24 mouse cellular contexts compared by ENCODE assay signal in genomic region chrX:166512071-166512470, GRCm38 (mm10). TPM values are rescaled to one million over a fixed set of nuclear protein-coding genes. Genes with fewer than 3 reads are reported as not detected.
DNase-seq lines count a peak whose midpoint lies in the region; ATAC-seq and TF ChIP-seq lines count a peak whose summit lies in the region.
"Had no signal": no experiment of that assay in that cellular context is flagged by ENCODE, and none has a peak within 500 bp of the region (broad histone marks: within the 10 kb centered on the region; RNA-seq: fewer than 3 reads in every experiment).

No protein-coding gene starts in this region.

- peaks cover 10% of the 10 kb centered on the region for H3K36me3 ChIP-seq in G1E (replicated peaks)
- H3K36me3 ChIP-seq in liver, embryonic 16.5 days (ENCODE audit: control insufficient read depth, insufficient read depth), result no peaks in the 10 kb centered on the region
- H3K36me3 ChIP-seq in hindbrain, embryonic 10.5 days, result no peaks in the 10 kb centered on the region
- H3K36me3 ChIP-seq in forebrain, embryonic 15.5 days, result no peaks in the 10 kb centered on the region
- H3K36me3 ChIP-seq: forebrain, embryonic 10.5 days; heart, embryonic 15.5 days; limb, embryonic 12.5 days; midbrain, embryonic 12.5 days had no signal

- no peak overlapping the region for H3K4me2 ChIP-seq in liver, embryonic 16.5 days (ENCODE audit: low read depth, low read length)
- H3K4me2 ChIP-seq in forebrain, embryonic 15.5 days (replicated peaks), result no peak overlapping the region
- H3K4me2 ChIP-seq: heart, embryonic 15.5 days; hindbrain, embryonic 14.5 days; limb, embryonic 12.5 days; midbrain, embryonic 12.5 days had no signal

- DNase-seq in layer of hippocampus, adult 2 months (ENCODE audit: low spot score in 2 of 2), result peak; percentile 20 to 31
- DNase-seq in layer of hippocampus, adult 9-10 months (ENCODE audit: low spot score), result no peak
- no peak for DNase-seq in G1E (ENCODE audit: low spot score)
- DNase-seq in layer of hippocampus, adult 9-11 months, result peak; percentile 37
- DNase-seq in hindbrain, embryonic 10.5 days (ENCODE audit: low spot score), result no peak
- DNase-seq: adrenal gland, adult 8-10 months; cerebellum, postnatal 10 days; gastrocnemius, adult 2 months; heart, postnatal 36 days; kidney, adult 9 months; kidney, postnatal 14 days; lung, adult 2 months; lung, postnatal 14 days; right cerebral cortex, postnatal 14 days; spleen, adult 18-20 months had no signal

- TF ChIP-seq CTCF in layer of hippocampus, adult 2 months (conservative IDR thresholded peaks at IDR 0.05), result no peak
- TF ChIP-seq CTCF in G1E (IDR thresholded peaks at IDR 0.05; ENCODE audit: low read depth, low read length), result no peak

- 45% methylated on average over 4 of the region's 4 CpGs for WGBS in liver, embryonic 16.5 days (ENCODE audit: insufficient replicate concordance)
- WGBS in hindbrain, embryonic 10.5 days, result 90% methylated on average over 4 of the region's 4 CpGs
- WGBS in forebrain, embryonic 15.5 days, result 96% methylated on average over 4 of the region's 4 CpGs

- no peaks in the 10 kb centered on the region for H3K27me3 ChIP-seq in G1E (ENCODE audit: insufficient read depth, low read length)
- no peaks in the 10 kb centered on the region for H3K27me3 ChIP-seq in liver, embryonic 16.5 days (ENCODE audit: control insufficient read depth, insufficient read depth, low read depth, low read length)
- peaks cover 29% of the 10 kb centered on the region for H3K27me3 ChIP-seq in hindbrain, embryonic 10.5 days (ENCODE audit: insufficient read depth, poor library complexity, severe bottlenecking)
- H3K27me3 ChIP-seq in forebrain, embryonic 15.5 days, result no peaks in the 10 kb centered on the region
- H3K27me3 ChIP-seq: heart, embryonic 15.5 days had no signal

- peak overlapping the region; percentile 46 for H3K27ac ChIP-seq in layer of hippocampus, adult 2 months
- H3K27ac ChIP-seq in liver, embryonic 16.5 days (ENCODE audit: low read length), result peak overlapping the region; percentile 48; the same call in 1 of the 2 replicates
- H3K27ac ChIP-seq in hindbrain, embryonic 10.5 days, result no peak overlapping the region
- H3K27ac ChIP-seq in forebrain, embryonic 15.5 days (replicated peaks), result no peak overlapping the region
- H3K27ac ChIP-seq: forebrain, embryonic 10.5 days; heart, embryonic 15.5 days; hindbrain, embryonic 14.5 days; limb, embryonic 12.5 days; midbrain, embryonic 12.5 days had no signal

- no peak overlapping the region for H3K9ac ChIP-seq in liver, embryonic 16.5 days (ENCODE audit: low read depth, low read length)
- H3K9ac ChIP-seq in forebrain, embryonic 15.5 days (replicated peaks), result no peak overlapping the region
- H3K9ac ChIP-seq: heart, embryonic 15.5 days; hindbrain, embryonic 14.5 days; limb, embryonic 12.5 days; midbrain, embryonic 12.5 days had no signal

- peak; percentile 55 for ATAC-seq in G1E (ENCODE audit: extremely low read depth, insufficient number of reproducible peaks, low FRiP score, poor library complexity, severe bottlenecking)
- ATAC-seq in liver, embryonic 16.5 days (ENCODE audit: low read depth), result no peak
- no peak for ATAC-seq in forebrain, embryonic 15.5 days (replicated peaks)
- ATAC-seq: activated CD4-positive, CD25-positive, alpha-beta regulatory T cell, adult 4 months; inflammation-experienced regulatory T-cells, adult 6 months had no signal

- H3K4me1 ChIP-seq in G1E (ENCODE audit: insufficient read depth, low read depth, low read length), result peaks cover 26% of the 10 kb centered on the region
- peaks cover 7% of the 10 kb centered on the region for H3K4me1 ChIP-seq in liver, embryonic 16.5 days (ENCODE audit: control insufficient read depth, low read depth, low read length)
- H3K4me1 ChIP-seq in hindbrain, embryonic 10.5 days (replicated peaks), result 0 out of 2 replicates have a peak, but pooled peaks cover 5% of the 10 kb centered on the region
- no peaks in the 10 kb centered on the region for H3K4me1 ChIP-seq in forebrain, embryonic 15.5 days
- H3K4me1 ChIP-seq: heart, embryonic 15.5 days; limb, embryonic 12.5 days; midbrain, embryonic 12.5 days had no signal

- H3K4me3 ChIP-seq in layer of hippocampus, adult 2 months, result no peak overlapping the region
- H3K4me3 ChIP-seq in G1E (ENCODE audit: low read depth, low read length), result no peak overlapping the region
- no peak overlapping the region for H3K4me3 ChIP-seq in liver, embryonic 16.5 days (ENCODE audit: low read depth, low read length)
- no peak overlapping the region for H3K4me3 ChIP-seq in hindbrain, embryonic 10.5 days
- no peak overlapping the region for H3K4me3 ChIP-seq in forebrain, embryonic 15.5 days
- H3K4me3 ChIP-seq: forebrain, embryonic 10.5 days; gastrocnemius, adult 2 months; heart, embryonic 15.5 days; limb, embryonic 12.5 days; midbrain, embryonic 12.5 days had no signal

- H3K9me3 ChIP-seq in G1E (replicated peaks), result no peaks in the 10 kb centered on the region
- H3K9me3 ChIP-seq in liver, embryonic 16.5 days (replicated peaks; ENCODE audit: control insufficient read depth, low read length), result no peaks in the 10 kb centered on the region
- no peaks in the 10 kb centered on the region for H3K9me3 ChIP-seq in hindbrain, embryonic 10.5 days
- H3K9me3 ChIP-seq in forebrain, embryonic 15.5 days, result no peaks in the 10 kb centered on the region
- H3K9me3 ChIP-seq: forebrain, embryonic 10.5 days; heart, embryonic 15.5 days; limb, embryonic 12.5 days; midbrain, embryonic 12.5 days had no signal

RNA-seq across cellular contexts. Expression of gene Tceanc, which starts 6.3 kb away (rescaled TPM):
- 1 to 10 TPM; 1.6 to 1.7 TPM for total RNA-seq in layer of hippocampus, adult 2 months (2021)
- total RNA-seq in G1E (2014; fragmentation: Nextera tagmentation), result 15.8 and 19.1 TPM in 2 replicates
- 10.8 and 12.6 TPM in 2 replicates for total RNA-seq in G1E (2017)
- polyA plus RNA-seq in G1E (2012), result 0.86 and 0.91 TPM in 2 replicates
- 3.2 and 3.4 TPM in 2 replicates for polyA plus RNA-seq in liver, embryonic 16.5 days (2015; fragmentation: Nextera tagmentation; extraction: Ambion mirVana)
- polyA plus RNA-seq in hindbrain, embryonic 10.5 days (2016; fragmentation: Nextera tagmentation; extraction: Ambion mirVana), result 10.3 and 11.5 TPM in 2 replicates
- polyA plus RNA-seq in forebrain, embryonic 15.5 days (2015; fragmentation: Nextera tagmentation; extraction: Ambion mirVana), result 7.8 and 8.1 TPM in 2 replicates

RNA-seq across cellular contexts. Expression of gene Rab9, which starts 32.4 kb away (rescaled TPM):
- 10 to 100 TPM; 38.1 to 39.2 TPM for total RNA-seq in layer of hippocampus, adult 2 months (2021)
- total RNA-seq in G1E (2014; fragmentation: Nextera tagmentation), result 44.6 and 62.4 TPM in 2 replicates
- total RNA-seq in G1E (2017), result 77.6 and 83.3 TPM in 2 replicates
- polyA plus RNA-seq in G1E (2012), result 1.4 and 2.4 TPM in 2 replicates
- polyA plus RNA-seq in liver, embryonic 16.5 days (2015; fragmentation: Nextera tagmentation; extraction: Ambion mirVana), result 22.3 and 22.7 TPM in 2 replicates
- polyA plus RNA-seq in hindbrain, embryonic 10.5 days (2016; fragmentation: Nextera tagmentation; extraction: Ambion mirVana), result 43.3 and 44.8 TPM in 2 replicates
- 46.5 and 48.3 TPM in 2 replicates for polyA plus RNA-seq in forebrain, embryonic 15.5 days (2015; fragmentation: Nextera tagmentation; extraction: Ambion mirVana)

Comparison
In these comparisons a context has a peak if more than half of its experiments do, and no peak if none do; other contexts are left out.
1. DNase-seq: peak in layer of hippocampus, adult 2 months (2 of 2) and layer of hippocampus, adult 9-11 months (single experiment); none in layer of hippocampus, adult 9-10 months (single experiment), G1E (single experiment) and hindbrain, embryonic 10.5 days (single experiment).
2. H3K27ac ChIP-seq: peak in layer of hippocampus, adult 2 months (single experiment) and liver, embryonic 16.5 days (single experiment); none in hindbrain, embryonic 10.5 days (single experiment) and forebrain, embryonic 15.5 days (single experiment).